Comparison of ENCODE assay signal across 10 mouse cellular contexts in the genomic region with DNA sequence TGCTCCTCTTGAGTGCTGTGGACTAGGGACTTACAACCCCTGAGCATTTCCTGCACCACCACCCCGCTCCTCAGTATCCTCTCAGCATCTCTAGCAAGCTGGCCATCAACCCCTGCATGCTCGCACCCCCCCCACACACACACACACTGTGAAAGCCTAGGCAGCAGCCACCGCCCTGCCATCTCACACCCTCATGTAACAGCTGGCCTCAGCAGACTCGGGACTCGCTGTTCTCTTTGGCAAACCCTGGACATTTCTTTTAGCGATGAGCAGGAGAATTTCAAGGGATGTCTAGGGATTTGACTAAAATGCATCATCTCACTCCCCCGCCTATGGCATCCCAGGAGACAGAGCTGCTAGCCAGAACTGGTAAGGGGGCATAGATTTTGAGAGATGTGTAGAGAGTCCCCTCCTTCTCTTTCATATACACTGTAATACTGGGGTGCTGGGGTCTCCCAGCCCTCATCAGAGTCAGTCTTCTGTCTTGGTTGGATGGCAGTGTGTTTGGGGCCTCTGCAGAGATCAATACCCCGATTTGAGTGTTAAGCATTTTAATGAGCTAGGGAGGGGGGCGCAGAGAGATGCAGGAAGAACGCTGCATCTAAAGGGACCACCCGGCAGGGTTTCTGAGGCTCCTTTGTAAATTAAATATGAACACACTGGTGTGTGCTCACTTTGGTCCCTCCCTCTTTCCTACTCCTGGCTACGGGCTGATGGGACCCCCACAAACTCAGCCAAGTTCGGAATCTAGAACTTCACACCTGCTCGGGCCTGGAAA. TPM values are rescaled to one million over a fixed set of nuclear protein-coding genes. Genes with fewer than 3 reads are reported as not detected.
DNase-seq lines count a peak whose midpoint lies in the region; ATAC-seq and TF ChIP-seq lines count a peak whose summit lies in the region.
"Had no signal": no experiment of that assay in that cellular context is flagged by ENCODE, and none has a peak within 500 bp of the region (broad histone marks: within the 10 kb centered on the region; RNA-seq: fewer than 3 reads in every experiment).

No protein-coding gene starts in this region.

- no peaks in the 10 kb centered on the region for H3K36me3 ChIP-seq in embryonic facial prominence, embryonic 12.5 days
- no peaks in the 10 kb centered on the region for H3K36me3 ChIP-seq in hindbrain, embryonic 16.5 days (ENCODE audit: control insufficient read depth, insufficient read depth, low read length)
- H3K36me3 ChIP-seq in myocyte (ENCODE audit: control insufficient read depth, insufficient read depth) = no peaks in the 10 kb centered on the region
- H3K36me3 ChIP-seq in lung, postnatal 0 days (ENCODE audit: insufficient read depth, low read length) = no peaks in the 10 kb centered on the region
- H3K36me3 ChIP-seq: heart, embryonic 13.5 days; limb, embryonic 15.5 days had no signal

- peak; percentile 59 for DNase-seq in gastrocnemius, adult 2 months
- DNase-seq in gastrocnemius, postnatal 4 days (ENCODE audit: low spot score in 2 of 2) = no peak
- no peak for DNase-seq in yolk sac, embryonic 10.5 days (ENCODE audit: low spot score)
- DNase-seq in adrenal gland, adult (ENCODE audit: inconsistent age in 2 of 2, low spot score in 1 of 2) = no peak
- DNase-seq in lung, postnatal 0 days (ENCODE audit: low spot score) = no peak

- H3ac ChIP-seq in myocyte (ENCODE audit: control insufficient read depth, insufficient read length) = no peak overlapping the region

- H3K27ac ChIP-seq in gastrocnemius, adult 2 months = peak overlapping the region; percentile 70
- H3K27ac ChIP-seq in embryonic facial prominence, embryonic 12.5 days = peak overlapping the region; percentile 55
- H3K27ac ChIP-seq in hindbrain, embryonic 16.5 days (ENCODE audit: low read depth, low read length) = peak overlapping the region; percentile 75
- H3K27ac ChIP-seq in lung, postnatal 0 days (ENCODE audit: low read length) = no peak overlapping the region
- H3K27ac ChIP-seq: heart, embryonic 13.5 days; limb, embryonic 15.5 days had no signal

- H3K79me2 ChIP-seq in myocyte (ENCODE audit: control insufficient read depth, insufficient read depth) = no peaks in the 10 kb centered on the region

- peaks cover 62% of the 10 kb centered on the region for H3K27me3 ChIP-seq in embryonic facial prominence, embryonic 12.5 days
- H3K27me3 ChIP-seq in hindbrain, embryonic 16.5 days (replicated peaks; ENCODE audit: control insufficient read depth, insufficient read depth, low read length) = peaks cover 47% of the 10 kb centered on the region
- no peaks in the 10 kb centered on the region for H3K27me3 ChIP-seq in myocyte (ENCODE audit: control insufficient read depth, insufficient read depth, insufficient read length)
- H3K27me3 ChIP-seq in lung, postnatal 0 days (replicated peaks; ENCODE audit: insufficient read depth, low read length) = peaks cover 61% of the 10 kb centered on the region

- intact Hi-C loops in gastrocnemius, adult 2 months (cut with DNase I) = no loop called here

- H3K4me2 ChIP-seq in embryonic facial prominence, embryonic 12.5 days (replicated peaks) = peak overlapping the region; percentile 51
- peak overlapping the region; percentile 72 for H3K4me2 ChIP-seq in hindbrain, embryonic 16.5 days (ENCODE audit: low read length)
- no peak overlapping the region for H3K4me2 ChIP-seq in myocyte (ENCODE audit: low read depth)
- no peak overlapping the region for H3K4me2 ChIP-seq in lung, postnatal 0 days (replicated peaks; ENCODE audit: low read depth, low read length)

- H3K4me1 ChIP-seq in embryonic facial prominence, embryonic 12.5 days = peaks cover 53% of the 10 kb centered on the region
- peaks cover 33% of the 10 kb centered on the region for H3K4me1 ChIP-seq in hindbrain, embryonic 16.5 days (ENCODE audit: control insufficient read depth, insufficient read depth, low read depth, low read length)
- peaks cover 4% of the 10 kb centered on the region; the same call in 1 of the 2 replicates for H3K4me1 ChIP-seq in lung, postnatal 0 days (ENCODE audit: insufficient read depth, low read depth, low read length)

- peak overlapping the region; percentile 73 for H3K4me3 ChIP-seq in gastrocnemius, adult 2 months
- H3K4me3 ChIP-seq in embryonic facial prominence, embryonic 12.5 days = peak overlapping the region; percentile 33
- peak overlapping the region; percentile 33 for H3K4me3 ChIP-seq in hindbrain, embryonic 16.5 days (ENCODE audit: low read length)
- H3K4me3 ChIP-seq in myocyte = no peak overlapping the region
- no peak overlapping the region for H3K4me3 ChIP-seq in lung, postnatal 0 days (ENCODE audit: low read depth, low read length)

- H3K9ac ChIP-seq in embryonic facial prominence, embryonic 12.5 days = no peak overlapping the region
- H3K9ac ChIP-seq in hindbrain, embryonic 16.5 days (ENCODE audit: low read depth, low read length) = peak overlapping the region; percentile 55
- no peak overlapping the region for H3K9ac ChIP-seq in lung, postnatal 0 days (replicated peaks; ENCODE audit: low read depth)
- H3K9ac ChIP-seq: limb, embryonic 15.5 days had no signal

- H3K9me3 ChIP-seq in embryonic facial prominence, embryonic 12.5 days = no peaks in the 10 kb centered on the region
- H3K9me3 ChIP-seq in hindbrain, embryonic 16.5 days (ENCODE audit: control insufficient read depth, low read length) = no peaks in the 10 kb centered on the region
- H3K9me3 ChIP-seq in lung, postnatal 0 days (ENCODE audit: low read length) = no peaks in the 10 kb centered on the region
- H3K9me3 ChIP-seq: heart, embryonic 13.5 days; limb, embryonic 15.5 days had no signal

- no peak for TF ChIP-seq POLR2A in myocyte (IDR thresholded peaks at IDR 0.05; ENCODE audit: insufficient read length, low read depth)

- TF ChIP-seq EP300 in lung, postnatal 0 days (IDR thresholded peaks at IDR 0.05) = no peak

- TF ChIP-seq CTCF in gastrocnemius, adult 2 months (IDR thresholded peaks at IDR 0.05) = no peak
- no peak for TF ChIP-seq CTCF in lung, postnatal 0 days (IDR thresholded peaks at IDR 0.05)

- 5% methylated on average over 14 of the region's 14 CpGs for WGBS in embryonic facial prominence, embryonic 12.5 days
- WGBS in hindbrain, embryonic 16.5 days = 3% methylated on average over 14 of the region's 14 CpGs
- WGBS in lung, postnatal 0 days = 7% methylated on average over 14 of the region's 14 CpGs

- ATAC-seq in embryonic facial prominence, embryonic 12.5 days (ENCODE audit: insufficient number of reproducible peaks, insufficient read depth, low FRiP score, low TSS enrichment) = no peak
- no peak for ATAC-seq in hindbrain, embryonic 16.5 days
- ATAC-seq in lung, postnatal 0 days = no peak

TF ChIP-seq in myocyte, 11 proteins besides CTCF, POLR2A, EP300 and RAD21:
- TF ChIP-seq SRF (IDR thresholded peaks at IDR 0.05; ENCODE audit: control insufficient read depth, insufficient read length, low read depth) (no peak), MYOD1 (IDR thresholded peaks at IDR 0.05; ENCODE audit: control insufficient read depth in 1 of 3, insufficient read length in 2 of 3, low read depth in 2 of 3) (peak in 2 of 3 experiments; percentile 28 to 53), MAX (IDR thresholded peaks at IDR 0.05; ENCODE audit: low read depth) (no peak), E2F4 (IDR thresholded peaks at IDR 0.05; ENCODE audit: insufficient read depth) (no peak), MYOG (IDR thresholded peaks at IDR 0.05; ENCODE audit: control insufficient read depth in 1 of 3, insufficient read depth in 1 of 3, insufficient read length in 2 of 3, low read depth in 2 of 3) (peak in 2 of 3 experiments; percentile 55 to 68), POLR2AphosphoS2 (IDR thresholded peaks at IDR 0.05; ENCODE audit: insufficient read length, low read depth) (no peak), TCF12 (IDR thresholded peaks at IDR 0.05; ENCODE audit: insufficient read depth, poor library complexity, severe bottlenecking) (no peak)

RNA-seq across cellular contexts. Expression of a gene that starts 1.2 kb away (rescaled TPM):
- 10 to 100 TPM; 11.9 to 26.1 TPM for total RNA-seq in gastrocnemius, adult 2 months (2021)
- 100 to 1,000 TPM; 179 to 208 TPM for total RNA-seq in gastrocnemius, postnatal 4 days (2021)
- polyA plus RNA-seq in embryonic facial prominence, embryonic 12.5 days (2016; fragmentation: Nextera tagmentation; extraction: Ambion mirVana) = 88.0 and 95.6 TPM in 2 replicates
- polyA plus RNA-seq in hindbrain, embryonic 16.5 days (2015; fragmentation: Nextera tagmentation; extraction: Ambion mirVana) = 40.4 and 50.5 TPM in 2 replicates
- 30.3 TPM for polyA plus RNA-seq in myocyte (2012; fragmentation: generic; extraction: Trizol)
- polyA plus RNA-seq in lung, postnatal 0 days (2015; fragmentation: Nextera tagmentation; extraction: Ambion mirVana) = 21.6 and 28.5 TPM in 2 replicates

RNA-seq across cellular contexts. Expression of a gene that starts 1.3 kb away (rescaled TPM):
- total RNA-seq in gastrocnemius, adult 2 months (2021) = 1 to 10 TPM; 2.6 to 3.3 TPM
- total RNA-seq in gastrocnemius, postnatal 4 days (2021) = 1 to 10 TPM; 6.4 to 7.7 TPM
- polyA plus RNA-seq in embryonic facial prominence, embryonic 12.5 days (2016; fragmentation: Nextera tagmentation; extraction: Ambion mirVana) = 5.3 and 7.3 TPM in 2 replicates
- 13.8 and 21.5 TPM in 2 replicates for polyA plus RNA-seq in hindbrain, embryonic 16.5 days (2015; fragmentation: Nextera tagmentation; extraction: Ambion mirVana)
- 0.32 TPM for polyA plus RNA-seq in myocyte (2012; fragmentation: generic; extraction: Trizol)
- polyA plus RNA-seq in lung, postnatal 0 days (2015; fragmentation: Nextera tagmentation; extraction: Ambion mirVana) = not detected in 2 replicates

RNA-seq across cellular contexts. Expression of a gene that starts 46.7 kb away (rescaled TPM):
- 1 to 10 TPM; 4.1 to 4.5 TPM for total RNA-seq in gastrocnemius, adult 2 months (2021)
- total RNA-seq in gastrocnemius, postnatal 4 days (2021) = 10 to 100 TPM; 16.8 to 19.5 TPM
- 14.0 and 16.0 TPM in 2 replicates for polyA plus RNA-seq in embryonic facial prominence, embryonic 12.5 days (2016; fragmentation: Nextera tagmentation; extraction: Ambion mirVana)
- 3.9 and 6.0 TPM in 2 replicates for polyA plus RNA-seq in hindbrain, embryonic 16.5 days (2015; fragmentation: Nextera tagmentation; extraction: Ambion mirVana)
- polyA plus RNA-seq in myocyte (2012; fragmentation: generic; extraction: Trizol) = 15.5 TPM
- polyA plus RNA-seq in lung, postnatal 0 days (2015; fragmentation: Nextera tagmentation; extraction: Ambion mirVana) = 6.4 and 6.8 TPM in 2 replicates

RNA-seq across cellular contexts. Expression of a gene that starts 50.1 kb away (rescaled TPM):
- total RNA-seq in gastrocnemius, adult 2 months (2021) = 1 to 10 TPM; 6.8 to 7.3 TPM
- total RNA-seq in gastrocnemius, postnatal 4 days (2021) = 10 to 100 TPM; 16.1 to 16.6 TPM
- 40.9 and 44.2 TPM in 2 replicates for polyA plus RNA-seq in embryonic facial prominence, embryonic 12.5 days (2016; fragmentation: Nextera tagmentation; extraction: Ambion mirVana)
- 141 and 142 TPM in 2 replicates for polyA plus RNA-seq in hindbrain, embryonic 16.5 days (2015; fragmentation: Nextera tagmentation; extraction: Ambion mirVana)
- 37.9 TPM for polyA plus RNA-seq in myocyte (2012; fragmentation: generic; extraction: Trizol)
- 30.8 and 34.3 TPM in 2 replicates for polyA plus RNA-seq in lung, postnatal 0 days (2015; fragmentation: Nextera tagmentation; extraction: Ambion mirVana)

Comparison
In these comparisons a context has a peak if more than half of its experiments do, and no peak if none do; other contexts are left out.
1. H3K4me3 ChIP-seq: peak in gastrocnemius, adult 2 months (single experiment), embryonic facial prominence, embryonic 12.5 days (single experiment) and hindbrain, embryonic 16.5 days (single experiment); none in myocyte (single experiment) and lung, postnatal 0 days (single experiment).
2. H3K4me2 ChIP-seq: peak in embryonic facial prominence, embryonic 12.5 days (single experiment) and hindbrain, embryonic 16.5 days (single experiment); none in myocyte (single experiment) and lung, postnatal 0 days (single experiment).